Mouse (Mus musculus) limb, embryonic 14.5 days (tissue): ENCODE data around the gene Ndufs7. TPM values are rescaled to one million over a fixed set of nuclear protein-coding genes. Genes with fewer than 3 reads are reported as not detected.

Experiments
- ATAC-seq: fragments of 200-750 bp; cut with Nextera tagmentation; 2 replicates; pipeline ENCODE4 v1.8.0; 2017; ENCODE audit warnings: low read depth, moderate number of reproducible peaks, moderate TSS enrichment; ENCODE audit not compliant: low FRiP score
- DNase-seq: peaks from one replicate; pipeline ENCODE4 v3.0.0-alpha.2; 2015; ENCODE audit warnings: low spot score
- H3K27ac ChIP-seq: fragments of 300-500 bp; sonication (generic); replicated peaks from 2 replicates; pipeline ENCODE4 v1.5.1; 2014; ENCODE audit warnings: low read depth, mild to moderate bottlenecking, low read length, moderate library complexity, mixed read lengths
- H3K27me3 ChIP-seq: fragments of 300-500 bp; sonication (generic); 2 replicates; pipeline ENCODE4 v1.6.1; 2014; ENCODE audit warnings: low read length, mixed read lengths; ENCODE audit not compliant: control insufficient read depth, insufficient read depth
- H3K36me3 ChIP-seq: fragments of 300-500 bp; sonication (generic); 2 replicates; pipeline ENCODE4 v1.6.1; 2014; ENCODE audit warnings: mild to moderate bottlenecking, low read length, moderate library complexity, mixed read lengths; ENCODE audit not compliant: control insufficient read depth, insufficient read depth
- H3K4me1 ChIP-seq: fragments of 300-500 bp; sonication (generic); 2 replicates; pipeline ENCODE4 v1.6.1; 2014; ENCODE audit warnings: antibody characterized with exemption, low read length, mixed read lengths; ENCODE audit not compliant: control insufficient read depth, insufficient read depth
- H3K4me2 ChIP-seq: fragments of 300-500 bp; sonication (generic); replicated peaks from 2 replicates; pipeline ENCODE4 v1.6.1; 2014; ENCODE audit warnings: low read depth, mild to moderate bottlenecking, low read length, moderate library complexity; ENCODE audit not compliant: severe bottlenecking
- H3K4me3 ChIP-seq: fragments of 300-500 bp; sonication (generic); replicated peaks from 2 replicates; pipeline ENCODE4 v1.5.1; 2014; ENCODE audit warnings: low read length
- H3K9ac ChIP-seq: fragments of 300-500 bp; sonication (generic); 2 replicates; pipeline ENCODE4 v1.6.1; 2014; ENCODE audit warnings: mild to moderate bottlenecking, low read depth, low read length, moderate library complexity; ENCODE audit not compliant: severe bottlenecking
- H3K9me3 ChIP-seq: fragments of 300-500 bp; sonication (generic); 2 replicates; pipeline ENCODE4 v1.6.1; 2016; ENCODE audit warnings: low read length; ENCODE audit not compliant: control insufficient read depth
- POLR2A ChIP-seq: fragments of 200-500 bp; IDR thresholded peaks from 2 replicates; pipeline ENCODE4 v1.8.0; 2012; ENCODE audit warnings: inconsistent platforms, mild to moderate bottlenecking, moderate library complexity, borderline replicate concordance; ENCODE audit not compliant: insufficient read depth, insufficient read length; ENCODE audit errors: extremely low read depth
- WGBS: fragments of 180-500 bp; shearing (Covaris S2); extraction: QIAGEN DNeasy Blood & Tissue Kit; methylation state at CpG from one replicate; pipeline ENCODE4 v1.1.7; 2014; 5-methylcytosine and 5-hydroxymethylcytosine counted together
- polyA plus RNA-seq, 2 experiments: library from polyadenylated mRNA; depleted of rRNA in 1 of 2; stranded (reverse) in 1 of 2; unstranded in 1 of 2; fragments of >200 nt; fragmentation: Nextera tagmentation in 1 of 2; extraction: Ambion mirVana in 1 of 2; gene quantifications; 2 replicates each; pipeline versions ENCODE4 v1.2.1 to v1.2.3; 2012 to 2014

Gene Ndufs7
- polyA plus RNA-seq, 2 experiments, result 338 to 366 TPM

GRCm38 (mm10) chr10:80281304-80281703, 32.4 kb downstream of the Ndufs7 start:
- no peak for TF ChIP-seq POLR2A
- DNase-seq, result no peak
- Histone ChIP-seq H3K27ac (no peak overlapping the region), H3K36me3 (peaks cover 97% of the 10 kb centered on the region), H3K4me1 (no peaks in the 10 kb centered on the region), H3K4me3 (no peak overlapping the region), H3K9ac (no peak overlapping the region), H3K9me3 (no peaks in the 10 kb centered on the region), H3K4me2 (no peak overlapping the region), H3K27me3 (no peaks in the 10 kb centered on the region)
- 84% methylated on average over 7 of the region's 7 CpGs for WGBS
- ATAC-seq, result no peak

- no peak overlapping the region for H3K4me2 ChIP-seq
- H3K27ac ChIP-seq, result no peak overlapping the region
- H3K27me3 ChIP-seq, result no peaks in the 10 kb centered on the region
- TF ChIP-seq POLR2A, result no peak
- H3K4me3 ChIP-seq, result no peak overlapping the region
- ATAC-seq (no peak), DNase-seq (no peak)
- H3K4me1 ChIP-seq, result no peaks in the 10 kb centered on the region
- WGBS, result 76% methylated on average over 8 of the region's 8 CpGs
- no peak overlapping the region for H3K9ac ChIP-seq
- H3K36me3 ChIP-seq, result peaks cover 96% of the 10 kb centered on the region
- no peaks in the 10 kb centered on the region for H3K9me3 ChIP-seq
These were observed 33.0 kb downstream of the Ndufs7 start for GRCm38 (mm10) chr10:80281921-80282371.

- WGBS, result 88% methylated on average over 20 of the region's 20 CpGs
- no peak overlapping the region for H3K4me3 ChIP-seq
- H3K36me3 ChIP-seq, result peaks cover 95% of the 10 kb centered on the region
- no peaks in the 10 kb centered on the region for H3K27me3 ChIP-seq
- H3K27ac ChIP-seq, result no peak overlapping the region
- DNase-seq (no peak), ATAC-seq (no peak)
- TF ChIP-seq POLR2A, result no peak
- H3K9me3 ChIP-seq, result no peaks in the 10 kb centered on the region
- H3K4me2 ChIP-seq, result no peak overlapping the region
- no peaks in the 10 kb centered on the region for H3K4me1 ChIP-seq
- H3K9ac ChIP-seq, result no peak overlapping the region
These were observed 33.8 kb downstream of the Ndufs7 start for GRCm38 (mm10) chr10:80282481-80283441.

- Histone ChIP-seq H3K4me2 (no peak overlapping the region), H3K4me1 (no peaks in the 10 kb centered on the region), H3K9ac (no peak overlapping the region), H3K36me3 (peaks cover 83% of the 10 kb centered on the region), H3K9me3 (no peaks in the 10 kb centered on the region), H3K27ac (no peak overlapping the region), H3K27me3 (no peaks in the 10 kb centered on the region), H3K4me3 (no peak overlapping the region)
- ATAC-seq (no peak), DNase-seq (no peak)
- TF ChIP-seq POLR2A, result no peak
- 79% methylated on average over 15 of the region's 15 CpGs for WGBS
These were observed 36.5 kb downstream of the Ndufs7 start for GRCm38 (mm10) chr10:80285222-80286070.

GRCm38 (mm10) chr10:80288097-80288496, 39.2 kb downstream of the Ndufs7 start:
- Histone ChIP-seq H3K27ac (no peak overlapping the region), H3K36me3 (peaks cover 59% of the 10 kb centered on the region), H3K9ac (no peak overlapping the region), H3K4me1 (0 out of 2 replicates have a peak, but pooled peaks cover under 1% of the 10 kb centered on the region), H3K27me3 (no peaks in the 10 kb centered on the region), H3K4me2 (no peak overlapping the region), H3K4me3 (no peak overlapping the region), H3K9me3 (no peaks in the 10 kb centered on the region)
- no peak for TF ChIP-seq POLR2A
- WGBS, result 89% methylated on average over 12 of the region's 12 CpGs
- DNase-seq (no peak), ATAC-seq (no peak)
